Mouse (Mus musculus) stomach, embryonic 14.5 days (tissue): ENCODE measurements around the gene Zfr. TPM values are rescaled to one million over a fixed set of nuclear protein-coding genes. Genes with fewer than 3 reads are reported as not detected.
"Not testable (repeated sequence)": the region's sequence is repeated elsewhere in the genome, so short reads cannot be mapped to it uniquely, and the experiment has no call there.

Experiments
- ATAC-seq: fragments of 200-750 bp; cut with Nextera tagmentation; 2 replicates; pipeline ENCODE4 v1.8.0; 2017; ENCODE audit warnings: low read depth, moderate TSS enrichment; ENCODE audit not compliant: insufficient number of reproducible peaks, insufficient read depth, low FRiP score
- H3K27ac ChIP-seq: fragments of 300-500 bp; sonication (generic); 2 replicates; pipeline ENCODE4 v1.5.1; 2014; ENCODE audit warnings: mild to moderate bottlenecking, low read length, moderate library complexity, mixed read lengths
- H3K27me3 ChIP-seq: fragments of 300-500 bp; sonication (generic); 2 replicates; pipeline ENCODE4 v1.6.1; 2014; ENCODE audit warnings: low read length, control low read depth, mixed read lengths; ENCODE audit not compliant: control insufficient read depth, insufficient read depth
- H3K36me3 ChIP-seq: fragments of 300-500 bp; sonication (generic); 2 replicates; pipeline ENCODE4 v1.6.1; 2014; ENCODE audit warnings: mild to moderate bottlenecking, control low read depth, low read length, moderate library complexity, mixed read lengths; ENCODE audit not compliant: control insufficient read depth, insufficient read depth
- H3K4me1 ChIP-seq: fragments of 300-500 bp; sonication (generic); 2 replicates; pipeline ENCODE4 v1.6.1; 2014; ENCODE audit warnings: low read length, control low read depth, mixed read lengths; ENCODE audit not compliant: control insufficient read depth, insufficient read depth
- H3K4me2 ChIP-seq: fragments of 300-500 bp; sonication (generic); replicated peaks from 2 replicates; pipeline ENCODE4 v1.6.1; 2014; ENCODE audit warnings: low read depth, low read length, control low read depth
- H3K4me3 ChIP-seq: fragments of 300-500 bp; sonication (generic); 2 replicates; pipeline ENCODE4 v1.5.1; 2014; ENCODE audit warnings: low read depth, low read length, control low read depth
- H3K9ac ChIP-seq: fragments of 300-500 bp; sonication (generic); replicated peaks from 2 replicates; pipeline ENCODE4 v1.6.1; 2014; ENCODE audit warnings: low read depth, mild to moderate bottlenecking, control low read depth, low read length, moderate library complexity, mixed read lengths
- H3K9me3 ChIP-seq: fragments of 300-500 bp; sonication (generic); 2 replicates; pipeline ENCODE4 v1.6.1; 2016; ENCODE audit warnings: low read depth, low read length, control low read depth; ENCODE audit not compliant: control insufficient read depth
- WGBS: fragments of 180-500 bp; shearing (Covaris S2); extraction: QIAGEN DNeasy Blood & Tissue Kit; methylation state at CpG from one replicate; pipeline ENCODE4 v1.1.7; 2014; 5-methylcytosine and 5-hydroxymethylcytosine counted together
- polyA plus RNA-seq: library from polyadenylated mRNA; unstranded; fragments of >200 nt; fragmentation: Nextera tagmentation; extraction: Ambion mirVana; gene quantifications from 2 replicates; pipeline ENCODE4 v1.2.1, GENCODE M21; 2014

Zfr gene
- polyA plus RNA-seq, 1 experiment from 2014 or later: 181 TPM

GRCm38 (mm10) chr15:12135368-12135767 is 17.7 kb downstream of the Zfr start:
- Histone ChIP-seq H3K4me1 (0 out of 2 replicates have a peak, but pooled peaks cover 4% of the 10 kb centered on the region), H3K27ac (no peak overlapping the region), H3K4me3 (no peak overlapping the region), H3K9me3 (no peaks in the 10 kb centered on the region), H3K36me3 (peaks cover 17% of the 10 kb centered on the region), H3K27me3 (no peaks in the 10 kb centered on the region), H3K4me2 (no peak overlapping the region), H3K9ac (no peak overlapping the region)
- 59% methylated on average over 3 of the region's 3 CpGs for WGBS
- ATAC-seq: no peak

- Histone ChIP-seq H3K4me3 (no peak overlapping the region), H3K4me1 (0 out of 2 replicates have a peak, but pooled peaks cover 4% of the 10 kb centered on the region), H3K27ac (no peak overlapping the region), H3K27me3 (no peaks in the 10 kb centered on the region), H3K9me3 (no peaks in the 10 kb centered on the region), H3K36me3 (peaks cover 27% of the 10 kb centered on the region), H3K9ac (no peak overlapping the region), H3K4me2 (no peak overlapping the region)
- no peak for ATAC-seq
- 82% methylated on average over 6 of the region's 6 CpGs for WGBS
These were observed 18.7 kb downstream of the Zfr start for GRCm38 (mm10) chr15:12136371-12136770.

GRCm38 (mm10) chr15:12140985-12141729 is 23.5 kb downstream of the Zfr start:
- no peaks in the 10 kb centered on the region for H3K4me1 ChIP-seq
- H3K36me3 ChIP-seq: peaks cover 44% of the 10 kb centered on the region
- no peak overlapping the region for H3K27ac ChIP-seq
- 87% methylated on average over 8 of the region's 8 CpGs for WGBS
- ATAC-seq: no peak
- H3K9ac ChIP-seq: no peak overlapping the region
- H3K4me3 ChIP-seq: no peak overlapping the region
- H3K27me3 ChIP-seq: no peaks in the 10 kb centered on the region
- no peak overlapping the region for H3K4me2 ChIP-seq
- H3K9me3 ChIP-seq: no peaks in the 10 kb centered on the region

- Histone ChIP-seq H3K9me3 (no peaks in the 10 kb centered on the region), H3K9ac (no peak overlapping the region), H3K27me3 (no peaks in the 10 kb centered on the region), H3K4me3 (no peak overlapping the region), H3K4me2 (no peak overlapping the region), H3K27ac (no peak overlapping the region), H3K4me1 (no peaks in the 10 kb centered on the region), H3K36me3 (peaks cover 54% of the 10 kb centered on the region)
- ATAC-seq: no peak
- WGBS: 93% methylated on average over 2 of the region's 2 CpGs
These were observed 29.8 kb downstream of the Zfr start for GRCm38 (mm10) chr15:12147423-12147822.

- H3K36me3 ChIP-seq: peaks cover 65% of the 10 kb centered on the region
These were observed 31.9 kb downstream of the Zfr start for GRCm38 (mm10) chr15:12149501-12149900.

GRCm38 (mm10) chr15:12153747-12154146 is 36.1 kb downstream of the Zfr start:
- no peak for ATAC-seq
- no peak overlapping the region for H3K4me3 ChIP-seq
- peaks cover 76% of the 10 kb centered on the region for H3K36me3 ChIP-seq
- H3K9me3 ChIP-seq: no peaks in the 10 kb centered on the region
- no peak overlapping the region for H3K9ac ChIP-seq
- no peak overlapping the region for H3K4me2 ChIP-seq
- no peak overlapping the region for H3K27ac ChIP-seq
- H3K4me1 ChIP-seq: no peaks in the 10 kb centered on the region
- WGBS: 86% methylated on average over 3 of the region's 3 CpGs
- no peaks in the 10 kb centered on the region for H3K27me3 ChIP-seq

More at GRCm38 (mm10) chr15:12149501-12149900, 31.9 kb downstream of the Zfr start:
- Histone ChIP-seq H3K4me2 (no peak overlapping the region), H3K9ac (no peak overlapping the region), H3K4me3 (no peak overlapping the region), H3K27ac (no peak overlapping the region), H3K27me3 (no peaks in the 10 kb centered on the region), H3K4me1 (no peaks in the 10 kb centered on the region), H3K9me3 (no peaks in the 10 kb centered on the region)
- ATAC-seq: no peak
- WGBS: 79% methylated on average over 6 of the region's 6 CpGs

- no peaks in the 10 kb centered on the region for H3K9me3 ChIP-seq
- H3K4me1 ChIP-seq: no peaks in the 10 kb centered on the region
- no peak for ATAC-seq
- 85% methylated on average over 5 of the region's 5 CpGs for WGBS
- H3K4me2 ChIP-seq: no peak overlapping the region
- no peak overlapping the region for H3K9ac ChIP-seq
- no peak overlapping the region for H3K27ac ChIP-seq
- no peak overlapping the region for H3K4me3 ChIP-seq
- peaks cover 45% of the 10 kb centered on the region for H3K36me3 ChIP-seq
- no peaks in the 10 kb centered on the region for H3K27me3 ChIP-seq
These were observed 60.5 kb downstream of the Zfr start for GRCm38 (mm10) chr15:12178126-12178525.

- ATAC-seq, H3K27ac ChIP-seq, H3K9me3 ChIP-seq, H3K4me2 ChIP-seq, H3K4me3 ChIP-seq, H3K27me3 ChIP-seq, H3K4me1 ChIP-seq, H3K9ac ChIP-seq: not testable (repeated sequence)
- 83% methylated on average over 13 of the region's 13 CpGs for WGBS
- H3K36me3 ChIP-seq: peaks cover 31% of the 10 kb centered on the region
These were observed 63.7 kb downstream of the Zfr start for GRCm38 (mm10) chr15:12181181-12181805.
